In the genomic region with DNA sequence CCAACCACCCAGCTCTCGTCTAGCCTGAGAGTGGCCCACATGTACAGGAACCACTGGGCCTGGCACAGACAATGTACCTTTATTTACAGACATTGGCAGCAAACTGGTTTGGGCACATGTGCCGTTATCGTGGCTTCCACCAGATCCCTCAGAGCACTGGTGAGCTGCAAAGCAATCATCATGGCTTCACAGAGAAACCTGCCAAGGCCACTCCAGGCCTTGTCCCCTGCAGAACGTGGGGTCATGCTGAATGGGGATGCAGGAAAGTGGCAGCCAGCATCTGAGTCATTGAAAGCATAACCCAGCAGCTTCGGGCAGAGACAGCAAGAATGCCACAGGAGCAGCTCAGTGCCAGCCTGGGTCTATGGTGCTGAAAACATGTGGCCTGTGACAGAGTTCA, we compare ENCODE assay signal across 18 mouse cellular contexts. TPM values are rescaled to one million over a fixed set of nuclear protein-coding genes. Genes with fewer than 3 reads are reported as not detected.
DNase-seq lines count a peak whose midpoint lies in the region; ATAC-seq lines count a peak whose summit lies in the region.
"Had no signal": no experiment of that assay in that cellular context is flagged by ENCODE, and none has a peak within 500 bp of the region (broad histone marks: within the 10 kb centered on the region; RNA-seq: fewer than 3 reads in every experiment).

No protein-coding gene starts in this region.

- H3K4me2 ChIP-seq in heart, embryonic 11.5 days, result no peak overlapping the region
- H3K4me2 ChIP-seq: embryonic facial prominence, embryonic 12.5 days; forebrain, embryonic 13.5 days; forebrain, embryonic 15.5 days had no signal

- 90% methylated on average over 5 of the region's 5 CpGs for WGBS in heart, embryonic 11.5 days (ENCODE audit: insufficient replicate concordance)

- peak; percentile 73 for DNase-seq in adrenal gland, adult 2 months
- no peak for DNase-seq in adrenal gland, postnatal 25 days
- DNase-seq in adrenal gland, postnatal 14 days, result peak; percentile 48
- DNase-seq in adrenal gland, adult 18-20 months (ENCODE audit: low spot score in 2 of 2), result no peak
- peak; percentile 89 for DNase-seq in heart, adult 11 months
- peak; percentile 58 to 66 for DNase-seq in adrenal gland, postnatal 36 days
- DNase-seq in yolk sac, embryonic 10.5 days (ENCODE audit: low spot score), result no peak
- DNase-seq: cerebellum, adult 11-12 months; cerebellum, adult 2 months; cerebellum, adult 9-10 months; cerebellum, postnatal 10 days; cerebellum, postnatal 25 days; forebrain, postnatal 0 days had no signal

- H3K9ac ChIP-seq in heart, embryonic 11.5 days (ENCODE audit: low read depth, low read length), result no peak overlapping the region
- H3K9ac ChIP-seq: embryonic facial prominence, embryonic 12.5 days; forebrain, embryonic 13.5 days; forebrain, embryonic 15.5 days; forebrain, postnatal 0 days had no signal

- H3K27ac ChIP-seq in heart, embryonic 11.5 days (ENCODE audit: low read depth, low read length), result no peak overlapping the region
- H3K27ac ChIP-seq: embryonic facial prominence, embryonic 10.5 days; embryonic facial prominence, embryonic 12.5 days; forebrain, embryonic 13.5 days; forebrain, embryonic 15.5 days had no signal

- H3K36me3 ChIP-seq in heart, embryonic 11.5 days (ENCODE audit: control insufficient read depth, insufficient read depth, low read length), result peaks cover 24% of the 10 kb centered on the region

- no peak overlapping the region for H3K4me3 ChIP-seq in heart, embryonic 11.5 days (ENCODE audit: low read depth, low read length)
- H3K4me3 ChIP-seq: embryonic facial prominence, embryonic 10.5 days; embryonic facial prominence, embryonic 12.5 days; forebrain, embryonic 13.5 days; forebrain, embryonic 15.5 days had no signal

- ATAC-seq in heart, embryonic 11.5 days (replicated peaks; ENCODE audit: insufficient number of reproducible peaks, low FRiP score, low TSS enrichment), result no peak
- ATAC-seq: forebrain, embryonic 13.5 days; forebrain, embryonic 15.5 days; forebrain, postnatal 0 days had no signal

- no peaks in the 10 kb centered on the region for H3K9me3 ChIP-seq in heart, embryonic 11.5 days (replicated peaks; ENCODE audit: control insufficient read depth, low read length)
- H3K9me3 ChIP-seq: embryonic facial prominence, embryonic 10.5 days; embryonic facial prominence, embryonic 12.5 days; forebrain, embryonic 13.5 days; forebrain, embryonic 15.5 days had no signal

- no peaks in the 10 kb centered on the region for H3K27me3 ChIP-seq in heart, embryonic 11.5 days (ENCODE audit: control insufficient read depth, insufficient read depth, low read length)
- H3K27me3 ChIP-seq: embryonic facial prominence, embryonic 12.5 days; forebrain, embryonic 13.5 days; forebrain, embryonic 15.5 days had no signal

- peaks cover 4% of the 10 kb centered on the region; the same call in 1 of the 2 replicates for H3K4me1 ChIP-seq in heart, embryonic 11.5 days (ENCODE audit: control insufficient read depth, insufficient read depth, low read length)
- H3K4me1 ChIP-seq: embryonic facial prominence, embryonic 10.5 days; embryonic facial prominence, embryonic 12.5 days; forebrain, embryonic 13.5 days; forebrain, embryonic 15.5 days had no signal

RNA-seq across cellular contexts. Expression of a gene that starts 18.8 kb away (rescaled TPM):
- total RNA-seq in adrenal gland, adult 2 months (2021), result 100 to 1,000 TPM in 1 of 2 experiments, 10 to 100 TPM in 1; 83.9 to 117 TPM
- 43.9 and 55.9 TPM in 2 replicates for polyA plus RNA-seq in adrenal gland, adult 2 months (2012; rRNA removed)
- 112 and 119 TPM in 2 replicates for total RNA-seq in adrenal gland, postnatal 25 days (2021)
- 105 and 106 TPM in 2 replicates for total RNA-seq in adrenal gland, postnatal 14 days (2021)
- total RNA-seq in adrenal gland, adult 18-20 months (2021), result 100 to 1,000 TPM in 1 of 2 experiments, 10 to 100 TPM in 1; 82.6 to 101 TPM
- 57.9 and 63.6 TPM in 2 replicates for polyA plus RNA-seq in heart, embryonic 11.5 days (2014; fragmentation: Nextera tagmentation; extraction: Ambion mirVana)
- 10 to 100 TPM; 92.7 to 98.6 TPM for total RNA-seq in adrenal gland, postnatal 36 days (2021)

Comparison
In these comparisons a context has a peak if more than half of its experiments do, and no peak if none do; other contexts are left out.
1. DNase-seq: peak in adrenal gland, adult 2 months (single experiment), adrenal gland, postnatal 14 days (single experiment), heart, adult 11 months (single experiment) and adrenal gland, postnatal 36 days (2 of 2); none in adrenal gland, postnatal 25 days (single experiment), adrenal gland, adult 18-20 months (0 of 2) and yolk sac, embryonic 10.5 days (single experiment).